Mouse (Mus musculus): Measurements from ENCODE around the gene Shisa3. TPM values are rescaled to one million over a fixed set of nuclear protein-coding genes. Genes with fewer than 3 reads are reported as not detected.

Gene Shisa3
- polyA plus RNA-seq, 1 experiment from 2014 or later, result 1.1 TPM

- 27% methylated on average over 6 of the region's 6 CpGs for WGBS
- ATAC-seq, result no peak
- Histone ChIP-seq H3K9me3 (ENCODE audit: control insufficient read depth, low read length) (no peaks in the 10 kb centered on the region), H3K9ac (replicated peaks; ENCODE audit: low read depth, low read length) (no peak overlapping the region), H3K4me2 (ENCODE audit: low read length) (no peak overlapping the region), H3K36me3 (ENCODE audit: control insufficient read depth, insufficient read depth) (peaks cover 2% of the 10 kb centered on the region; the same call in 1 of the 2 replicates), H3K27me3 (replicated peaks; ENCODE audit: control insufficient read depth, insufficient read depth, low read length) (no peaks in the 10 kb centered on the region), H3K4me3 (replicated peaks; ENCODE audit: low read length) (no peak overlapping the region), H3K27ac (ENCODE audit: low read length) (no peak overlapping the region), H3K4me1 (replicated peaks; ENCODE audit: control insufficient read depth, insufficient read depth, low read length) (no peaks in the 10 kb centered on the region)
Measured at GRCm38 (mm10) chr5:67662715-67663114, 55.0 kb downstream of the Shisa3 start.

- H3K4me2 ChIP-seq (ENCODE audit: low read length), result no peak overlapping the region
- H3K36me3 ChIP-seq (ENCODE audit: control insufficient read depth, insufficient read depth), result no peaks in the 10 kb centered on the region; the same call in 1 of the 2 replicates
- H3K4me3 ChIP-seq (replicated peaks; ENCODE audit: low read length), result no peak overlapping the region
- peak; percentile 40; the same call in 1 of the 2 replicates for ATAC-seq
- no peaks in the 10 kb centered on the region for H3K9me3 ChIP-seq (ENCODE audit: control insufficient read depth, low read length)
- H3K9ac ChIP-seq (replicated peaks; ENCODE audit: low read depth, low read length), result no peak overlapping the region
- H3K27ac ChIP-seq (ENCODE audit: low read length), result no peak overlapping the region
- H3K4me1 ChIP-seq (replicated peaks; ENCODE audit: control insufficient read depth, insufficient read depth, low read length), result no peaks in the 10 kb centered on the region
- 68% methylated on average over 13 of the region's 13 CpGs for WGBS
- no peaks in the 10 kb centered on the region for H3K27me3 ChIP-seq (replicated peaks; ENCODE audit: control insufficient read depth, insufficient read depth, low read length)
Measured at GRCm38 (mm10) chr5:67669436-67669896, 61.8 kb downstream of the Shisa3 start.

- Histone ChIP-seq H3K27me3 (replicated peaks; ENCODE audit: control insufficient read depth, insufficient read depth, low read length) (no peaks in the 10 kb centered on the region), H3K4me1 (replicated peaks; ENCODE audit: control insufficient read depth, insufficient read depth, low read length) (no peaks in the 10 kb centered on the region), H3K27ac (ENCODE audit: low read length) (no peak overlapping the region), H3K9me3 (ENCODE audit: control insufficient read depth, low read length) (no peaks in the 10 kb centered on the region), H3K4me2 (ENCODE audit: low read length) (no peak overlapping the region), H3K36me3 (ENCODE audit: control insufficient read depth, insufficient read depth) (no peaks in the 10 kb centered on the region; the same call in 1 of the 2 replicates), H3K4me3 (replicated peaks; ENCODE audit: low read length) (no peak overlapping the region), H3K9ac (replicated peaks; ENCODE audit: low read depth, low read length) (no peak overlapping the region)
- 76% methylated on average over 6 of the region's 6 CpGs for WGBS
- ATAC-seq, result no peak
Measured at GRCm38 (mm10) chr5:67670158-67670557, 62.5 kb downstream of the Shisa3 start.

GRCm38 (mm10) chr5:67673008-67673407, 65.3 kb downstream of the Shisa3 start:
- no peak for ATAC-seq
- H3K36me3 ChIP-seq (ENCODE audit: control insufficient read depth, insufficient read depth), result no peaks in the 10 kb centered on the region
- H3K27ac ChIP-seq (ENCODE audit: low read length), result no peak overlapping the region
- no peaks in the 10 kb centered on the region for H3K4me1 ChIP-seq (replicated peaks; ENCODE audit: control insufficient read depth, insufficient read depth, low read length)
- no peak overlapping the region for H3K4me3 ChIP-seq (replicated peaks; ENCODE audit: low read length)
- 84% methylated on average over 4 of the region's 4 CpGs for WGBS
- H3K4me2 ChIP-seq (ENCODE audit: low read length), result no peak overlapping the region
- H3K9me3 ChIP-seq (ENCODE audit: control insufficient read depth, low read length), result no peaks in the 10 kb centered on the region
- no peak overlapping the region for H3K9ac ChIP-seq (replicated peaks; ENCODE audit: low read depth, low read length)
- H3K27me3 ChIP-seq (replicated peaks; ENCODE audit: control insufficient read depth, insufficient read depth, low read length), result no peaks in the 10 kb centered on the region

Small RNA genes within 50 kb of the gene (microRNA-seq; reads per million reads assigned to microRNA genes)
- gene Gm23617, result not detected

Other genes with a start within 250 kb of the Shisa3 start
- gene Bend4, start 179.6 kb upstream of the Shisa3 start, polyA plus RNA-seq (2015; fragmentation: Nextera tagmentation; extraction: Ambion mirVana), result 7.6 and 8.7 TPM in 2 replicates
- 41.5 and 43.7 TPM in 2 replicates for gene Atp8a1, start 239.6 kb downstream of the Shisa3 start, polyA plus RNA-seq (2015; fragmentation: Nextera tagmentation; extraction: Ambion mirVana)